10 mouse cellular contexts compared by ENCODE assay signal in genomic region chr10:91001421-91001820, GRCm38 (mm10).
DNase-seq lines count a peak whose midpoint lies in the region; ATAC-seq and TF ChIP-seq lines count a peak whose summit lies in the region.
"Had no signal": no experiment of that assay in that cellular context is flagged by ENCODE, and none has a peak within 500 bp of the region (broad histone marks: within the 10 kb centered on the region; RNA-seq: fewer than 3 reads in every experiment).

No protein-coding gene starts in this region.

- no peak for TF ChIP-seq POLR2A in brain, embryonic 14.5 days (IDR thresholded peaks at IDR 0.05; ENCODE audit: borderline replicate concordance, extremely low read depth, insufficient read depth, insufficient read length, poor library complexity, severe bottlenecking)

- no peak overlapping the region for H3K4me3 ChIP-seq in heart, embryonic 11.5 days (ENCODE audit: low read depth, low read length)
- H3K4me3 ChIP-seq in layer of hippocampus, adult 2 months = peak overlapping the region; percentile 36
- H3K4me3 ChIP-seq: midbrain, embryonic 12.5 days had no signal

- H3K27me3 ChIP-seq in heart, embryonic 11.5 days (ENCODE audit: control insufficient read depth, insufficient read depth, low read length) = no peaks in the 10 kb centered on the region
- H3K27me3 ChIP-seq: midbrain, embryonic 12.5 days had no signal

- no peak overlapping the region for H3K9ac ChIP-seq in heart, embryonic 11.5 days (ENCODE audit: low read depth, low read length)
- H3K9ac ChIP-seq: midbrain, embryonic 12.5 days had no signal

- no peak overlapping the region for H3K27ac ChIP-seq in heart, embryonic 11.5 days (ENCODE audit: low read depth, low read length)
- H3K27ac ChIP-seq in layer of hippocampus, adult 2 months = peak overlapping the region; percentile 86
- H3K27ac ChIP-seq: midbrain, embryonic 12.5 days had no signal

- 81% methylated on average over 13 of the region's 13 CpGs for WGBS in heart, embryonic 11.5 days (ENCODE audit: insufficient replicate concordance)

- H3K4me2 ChIP-seq in heart, embryonic 11.5 days = no peak overlapping the region
- H3K4me2 ChIP-seq: midbrain, embryonic 12.5 days had no signal

- peak; percentile 56 to 60 for DNase-seq in heart, adult 18-20 months
- DNase-seq in Muller cell, postnatal 12 days (ENCODE audit: inconsistent ontology term) = peak; percentile 19
- peak; percentile 73 for DNase-seq in brain, embryonic 14.5 days (ENCODE audit: low read depth)
- DNase-seq in layer of hippocampus, adult 2 months (ENCODE audit: low spot score in 2 of 2) = peak; percentile 21 to 41
- no peak for DNase-seq in urinary bladder, postnatal 10 days (ENCODE audit: low spot score)
- no peak for DNase-seq in embryo, embryonic 10 days (ENCODE audit: low spot score)
- DNase-seq in kidney, adult 18-20 months = no peak

- ATAC-seq in heart, embryonic 11.5 days (replicated peaks; ENCODE audit: insufficient number of reproducible peaks, low FRiP score, low TSS enrichment) = no peak

- H3K4me1 ChIP-seq in heart, embryonic 11.5 days (ENCODE audit: control insufficient read depth, insufficient read depth, low read length) = no peaks in the 10 kb centered on the region
- H3K4me1 ChIP-seq: midbrain, embryonic 12.5 days had no signal

- H3K9me3 ChIP-seq in heart, embryonic 11.5 days (replicated peaks; ENCODE audit: control insufficient read depth, low read length) = no peaks in the 10 kb centered on the region
- H3K9me3 ChIP-seq: G1E; midbrain, embryonic 12.5 days had no signal

- no peaks in the 10 kb centered on the region for H3K36me3 ChIP-seq in heart, embryonic 11.5 days (ENCODE audit: control insufficient read depth, insufficient read depth, low read length)

- no peak for TF ChIP-seq CTCF in brain, embryonic 14.5 days (IDR thresholded peaks at IDR 0.05; ENCODE audit: borderline replicate concordance, extremely low read depth, insufficient read depth, insufficient read length)
- TF ChIP-seq CTCF in layer of hippocampus, adult 2 months (conservative IDR thresholded peaks at IDR 0.05) = no peak

Comparison
In these comparisons a context has a peak if more than half of its experiments do, and no peak if none do; other contexts are left out.
1. DNase-seq: peak in heart, adult 18-20 months (2 of 2), Muller cell, postnatal 12 days (single experiment), brain, embryonic 14.5 days (single experiment) and layer of hippocampus, adult 2 months (2 of 2); none in urinary bladder, postnatal 10 days (single experiment), embryo, embryonic 10 days (single experiment) and kidney, adult 18-20 months (single experiment).